Mouse (Mus musculus): Measurements from ENCODE around the gene Cldn6.

DNA sequence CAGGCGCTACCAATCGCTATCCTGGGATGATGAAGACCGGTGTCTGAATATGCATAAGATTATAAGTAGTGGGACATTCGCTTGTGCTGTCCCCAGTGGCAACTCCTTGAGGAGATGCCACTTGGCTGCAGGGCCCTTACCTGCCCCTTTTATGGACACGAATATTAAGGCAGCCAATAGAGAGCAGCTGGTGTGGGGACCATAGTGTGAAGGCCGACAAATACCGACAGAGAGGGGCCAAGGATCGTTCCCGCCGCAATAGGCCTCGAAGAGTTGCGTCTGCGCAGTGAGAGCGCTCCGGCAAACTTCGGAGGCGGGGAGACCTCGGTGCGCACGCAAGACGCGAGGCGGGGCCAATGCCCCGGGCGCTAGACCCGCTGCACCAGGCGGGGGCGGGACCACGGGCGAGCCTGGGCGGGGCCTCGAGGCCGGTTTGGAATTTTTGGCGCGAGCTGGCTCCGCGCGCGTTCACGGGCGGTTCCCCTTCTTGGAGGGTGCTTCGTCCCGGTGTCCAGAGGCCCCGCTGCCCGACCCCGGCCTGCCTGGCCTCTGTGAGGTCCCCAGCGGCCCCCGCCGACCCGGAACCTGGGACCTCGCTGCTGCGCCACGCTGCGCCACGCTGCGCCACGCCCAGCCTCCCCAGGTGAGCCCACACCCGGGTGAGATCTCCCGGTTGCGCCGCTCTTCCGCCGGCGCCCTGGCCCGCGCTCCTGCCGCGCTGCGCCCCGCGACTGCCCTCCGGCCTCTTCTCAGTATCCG lies 47.1 kb downstream of the Cldn6 start, which contains the start of gene Pkmyt1:
- TF ChIP-seq CTCF (IDR thresholded peaks at IDR 0.05; ENCODE audit: extremely low read depth, insufficient read length, insufficient replicate concordance, low read depth, low read length) (no peak), POLR2A (IDR thresholded peaks at IDR 0.05; ENCODE audit: low read depth, low read length) (peak; percentile 73; the same call in 1 of the 2 replicates)

Measured in small intestine, adult 2 months (tissue).